Mouse (Mus musculus): ENCODE data around the gene Abhd17a.

DNA sequence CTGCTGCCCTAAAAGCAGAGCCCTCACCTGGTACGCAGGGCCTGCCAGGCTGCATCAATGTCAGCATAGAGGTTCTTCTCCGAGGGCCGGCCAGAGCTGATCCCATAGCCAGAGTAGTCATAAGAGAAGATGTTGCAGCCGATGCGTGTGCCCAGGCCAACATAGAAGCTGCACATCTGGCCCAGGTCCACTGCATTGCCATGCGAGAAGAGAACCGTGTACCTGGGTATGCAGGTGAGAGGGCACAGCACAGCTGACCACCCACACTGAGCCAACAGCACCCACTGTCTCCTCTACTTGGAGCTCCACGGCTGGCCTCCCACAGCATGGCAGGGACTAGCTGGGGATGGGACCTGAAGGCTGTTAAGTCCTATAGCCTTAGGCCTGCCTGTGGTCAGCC lies 4.6 kb downstream of the Abhd17a start:
- TF ChIP-seq CTCF (IDR thresholded peaks at IDR 0.05; ENCODE audit: low read depth) (no peak), EP300 (IDR thresholded peaks at IDR 0.05; ENCODE audit: low read depth) (no peak)
